Mouse (Mus musculus): Measurements from ENCODE around the gene Cass4. TPM values are rescaled to one million over a fixed set of nuclear protein-coding genes. Genes with fewer than 3 reads are reported as not detected.

Gene Cass4
- polyA plus RNA-seq, 1 experiment from 2014 or later: 0.31 TPM

DNA sequence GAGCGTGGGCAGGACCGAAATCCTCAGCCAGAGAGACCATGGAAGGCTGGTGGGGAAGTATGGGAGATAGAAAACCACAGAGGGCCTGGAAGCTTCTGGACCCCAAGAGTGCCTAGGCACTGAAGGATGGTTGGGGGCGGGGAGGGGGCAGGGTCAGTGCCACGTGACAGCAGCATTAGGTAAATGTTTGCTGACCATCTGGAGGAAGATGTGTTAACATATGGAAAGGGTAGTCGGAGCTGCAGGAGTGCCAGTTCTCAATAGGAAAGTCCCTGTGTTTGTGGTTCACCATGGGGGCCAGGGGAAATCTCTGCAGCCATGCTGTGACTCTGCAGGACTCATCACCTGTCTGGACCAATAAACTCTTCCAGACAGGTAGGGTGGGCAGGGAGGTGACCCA lies 20.3 kb downstream of the Cass4 start:
- Histone ChIP-seq H3K4me2 (replicated peaks) (no peak overlapping the region), H3K27me3 (no peaks in the 10 kb centered on the region), H3K27ac (replicated peaks) (no peak overlapping the region), H3K9ac (replicated peaks) (no peak overlapping the region), H3K36me3 (no peaks in the 10 kb centered on the region), H3K9me3 (no peaks in the 10 kb centered on the region), H3K4me3 (no peak overlapping the region), H3K4me1 (peaks cover 4% of the 10 kb centered on the region; the same call in 1 of the 2 replicates)
- WGBS: 63% methylated on average over 5 of the region's 5 CpGs
- ATAC-seq (ENCODE audit: low FRiP score, low read depth): no peak

DNA sequence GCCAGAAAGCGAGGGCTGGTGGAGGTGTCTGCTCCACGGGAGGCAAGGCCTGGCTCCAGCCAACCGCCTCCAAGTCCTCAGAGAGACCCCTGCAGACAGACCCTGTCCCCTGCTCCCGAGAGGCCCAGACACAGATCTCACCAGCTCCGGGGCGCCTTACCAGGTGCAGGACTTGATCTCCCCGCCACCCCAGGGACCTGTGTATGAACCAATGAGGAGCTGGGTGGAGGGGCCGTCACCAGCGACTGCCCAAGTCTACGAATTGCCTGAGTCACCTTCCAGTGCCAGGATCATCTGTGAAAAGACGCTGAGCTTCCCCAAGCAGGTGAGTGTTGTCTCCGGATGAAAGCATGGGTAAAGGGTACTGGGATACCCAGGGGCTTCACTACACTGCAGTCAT lies 22.6 kb downstream of the Cass4 start:
- Histone ChIP-seq H3K9ac (replicated peaks) (no peak overlapping the region), H3K9me3 (no peaks in the 10 kb centered on the region), H3K27ac (replicated peaks) (no peak overlapping the region), H3K36me3 (no peaks in the 10 kb centered on the region), H3K4me1 (peaks cover 4% of the 10 kb centered on the region; the same call in 1 of the 2 replicates), H3K27me3 (no peaks in the 10 kb centered on the region), H3K4me2 (replicated peaks) (no peak overlapping the region), H3K4me3 (no peak overlapping the region)
- WGBS: 51% methylated on average over 12 of the region's 12 CpGs
- ATAC-seq (ENCODE audit: low FRiP score, low read depth): no peak

DNA sequence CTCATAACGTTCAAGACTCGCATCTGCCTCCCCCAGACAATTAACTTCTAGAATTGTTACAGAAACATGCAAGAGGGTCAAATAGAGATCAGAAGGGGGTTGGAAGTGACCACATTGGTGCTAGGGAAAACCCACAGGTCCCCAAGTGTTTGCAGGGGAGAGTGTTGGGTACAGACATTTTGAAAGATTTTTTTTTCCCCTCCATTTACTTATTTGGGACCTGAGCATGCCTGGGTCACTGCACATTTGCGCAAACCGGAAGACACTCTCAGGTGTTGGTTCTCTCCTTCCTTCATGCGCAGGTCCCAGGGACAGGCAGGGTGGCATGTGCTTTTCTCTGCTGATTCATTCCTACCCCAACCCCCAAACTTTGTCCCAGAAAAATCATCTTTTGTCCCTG lies 23.3 kb downstream of the Cass4 start:
- no peak overlapping the region for H3K9ac ChIP-seq (replicated peaks)
- WGBS: 84% methylated on average over 5 of the region's 5 CpGs
- H3K4me3 ChIP-seq: no peak overlapping the region
- H3K4me1 ChIP-seq: peaks cover 4% of the 10 kb centered on the region; the same call in 1 of the 2 replicates
- no peak for ATAC-seq (ENCODE audit: low FRiP score, low read depth)
- no peaks in the 10 kb centered on the region for H3K27me3 ChIP-seq
- H3K4me2 ChIP-seq (replicated peaks): no peak overlapping the region
- no peak overlapping the region for H3K27ac ChIP-seq (replicated peaks)
- no peaks in the 10 kb centered on the region for H3K36me3 ChIP-seq
- H3K9me3 ChIP-seq: no peaks in the 10 kb centered on the region

DNA sequence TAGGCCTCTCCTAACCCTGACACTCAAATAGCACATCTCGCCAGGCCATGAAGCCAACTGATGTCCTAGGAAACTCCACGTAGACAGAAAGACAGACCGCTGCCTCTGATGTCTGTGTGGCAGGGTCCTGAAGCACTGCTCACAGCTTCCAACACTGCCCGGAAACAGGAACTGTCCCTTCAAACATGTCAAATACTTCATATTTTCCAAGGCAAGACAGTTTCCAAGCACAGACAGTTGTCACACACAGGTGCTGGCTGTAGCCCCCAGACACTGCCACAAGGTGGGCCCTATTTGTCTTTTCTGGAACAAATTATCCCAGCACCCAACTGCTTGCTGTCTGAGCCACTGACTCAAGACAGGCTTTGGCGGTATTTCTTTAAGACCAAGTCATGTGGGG lies 24.6 kb downstream of the Cass4 start:
- H3K36me3 ChIP-seq: no peaks in the 10 kb centered on the region
- ATAC-seq (ENCODE audit: low FRiP score, low read depth): no peak
- 88% methylated on average over 5 of the region's 5 CpGs for WGBS

DNA sequence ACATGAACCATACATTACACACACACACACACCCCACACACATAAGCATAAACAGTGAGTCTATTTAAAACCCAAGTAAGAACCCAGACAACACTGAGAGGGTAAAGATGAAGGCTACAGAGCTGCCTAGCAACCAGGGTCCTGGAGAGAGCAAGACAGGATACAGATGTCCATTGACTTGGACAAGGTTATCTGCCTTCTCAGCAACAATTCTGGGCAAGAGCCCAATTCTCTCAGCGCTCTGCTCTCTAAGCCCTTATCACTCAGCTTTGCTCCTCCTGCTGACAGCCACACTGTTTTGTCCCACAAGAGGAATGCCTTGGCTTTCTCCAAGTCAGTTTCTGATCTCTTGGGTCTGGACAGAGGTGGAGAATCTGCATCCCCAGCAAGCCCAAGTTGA lies 37.0 kb downstream of the Cass4 start:
- Histone ChIP-seq H3K9ac (replicated peaks) (no peak overlapping the region), H3K4me1 (no peaks in the 10 kb centered on the region), H3K9me3 (no peaks in the 10 kb centered on the region), H3K4me2 (replicated peaks) (no peak overlapping the region), H3K27me3 (no peaks in the 10 kb centered on the region), H3K27ac (replicated peaks) (no peak overlapping the region), H3K4me3 (no peak overlapping the region), H3K36me3 (no peaks in the 10 kb centered on the region)
- no peak for ATAC-seq (ENCODE audit: low FRiP score, low read depth)
- WGBS: 82% methylated on average over 1 of the region's 1 CpGs

More for the DNA sequence above, 24.6 kb downstream of the Cass4 start:
- no peaks in the 10 kb centered on the region for H3K4me1 ChIP-seq
- no peak overlapping the region for H3K4me3 ChIP-seq
- no peak overlapping the region for H3K27ac ChIP-seq (replicated peaks)
- no peaks in the 10 kb centered on the region for H3K9me3 ChIP-seq
- H3K4me2 ChIP-seq (replicated peaks): no peak overlapping the region
- H3K9ac ChIP-seq (replicated peaks): no peak overlapping the region
- no peaks in the 10 kb centered on the region for H3K27me3 ChIP-seq

DNA sequence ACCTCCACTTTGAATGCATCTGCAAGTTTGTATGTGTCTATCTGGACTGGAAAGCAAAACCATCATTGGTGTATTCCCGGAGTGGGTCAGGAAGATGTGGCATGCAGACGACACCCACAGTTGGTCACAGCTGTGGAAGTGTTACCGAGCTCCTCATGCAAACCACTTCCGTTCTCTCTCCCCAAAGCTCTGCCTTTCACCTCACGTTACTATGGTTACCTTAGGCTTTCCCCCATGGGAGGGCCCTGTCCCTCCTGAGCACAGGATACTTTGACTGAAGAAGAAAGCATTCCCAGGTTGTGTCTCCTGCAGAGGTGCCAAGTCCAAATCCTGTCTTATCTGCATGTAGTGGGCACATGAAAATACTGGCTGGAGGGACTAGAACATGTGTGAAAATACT lies 40.2 kb downstream of the Cass4 start:
- H3K4me2 ChIP-seq (replicated peaks): no peak overlapping the region
- no peak overlapping the region for H3K4me3 ChIP-seq
- no peaks in the 10 kb centered on the region for H3K4me1 ChIP-seq
- H3K27me3 ChIP-seq: no peaks in the 10 kb centered on the region
- H3K36me3 ChIP-seq: no peaks in the 10 kb centered on the region
- 57% methylated on average over 5 of the region's 5 CpGs for WGBS
- no peak for ATAC-seq (ENCODE audit: low FRiP score, low read depth)
- H3K9ac ChIP-seq (replicated peaks): no peak overlapping the region
- H3K9me3 ChIP-seq: no peaks in the 10 kb centered on the region
- H3K27ac ChIP-seq (replicated peaks): no peak overlapping the region

DNA sequence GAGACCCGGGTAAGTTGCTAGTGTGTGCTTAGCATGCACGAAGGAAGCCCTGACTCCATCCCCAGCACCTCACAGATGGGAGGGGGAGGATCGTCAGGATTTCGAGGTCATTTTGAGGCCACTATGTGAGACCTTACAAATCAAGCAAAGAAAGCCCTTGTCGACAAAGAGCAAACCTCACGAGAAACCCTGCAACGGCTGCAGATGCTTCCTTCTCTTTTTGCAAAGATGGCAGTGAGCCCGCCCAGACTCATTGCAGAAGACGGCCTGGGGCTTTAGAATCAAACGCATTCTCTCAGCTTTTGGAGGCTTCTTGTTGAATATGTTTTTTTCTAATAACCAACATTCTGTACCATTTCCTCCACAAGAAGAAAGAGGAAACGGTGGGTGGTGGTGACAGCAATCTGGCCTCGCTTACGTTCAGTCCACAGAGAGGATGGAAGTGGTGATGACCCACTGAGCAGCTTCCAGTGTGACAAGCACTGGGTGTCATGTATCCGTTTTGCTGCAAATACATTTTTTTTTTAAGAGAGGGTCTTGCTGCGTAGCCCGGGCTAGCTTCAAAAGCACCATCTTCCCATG lies 43.9 kb downstream of the Cass4 start:
- 75% methylated on average over 16 of the region's 16 CpGs for WGBS
- ATAC-seq (ENCODE audit: low FRiP score, low read depth): no peak
- no peak overlapping the region for H3K27ac ChIP-seq (replicated peaks)
- H3K36me3 ChIP-seq: no peaks in the 10 kb centered on the region
- H3K27me3 ChIP-seq: no peaks in the 10 kb centered on the region
- H3K4me1 ChIP-seq: peaks cover 18% of the 10 kb centered on the region
- H3K9me3 ChIP-seq: no peaks in the 10 kb centered on the region
- no peak overlapping the region for H3K9ac ChIP-seq (replicated peaks)
- H3K4me2 ChIP-seq (replicated peaks): no peak overlapping the region
- H3K4me3 ChIP-seq: no peak overlapping the region

DNA sequence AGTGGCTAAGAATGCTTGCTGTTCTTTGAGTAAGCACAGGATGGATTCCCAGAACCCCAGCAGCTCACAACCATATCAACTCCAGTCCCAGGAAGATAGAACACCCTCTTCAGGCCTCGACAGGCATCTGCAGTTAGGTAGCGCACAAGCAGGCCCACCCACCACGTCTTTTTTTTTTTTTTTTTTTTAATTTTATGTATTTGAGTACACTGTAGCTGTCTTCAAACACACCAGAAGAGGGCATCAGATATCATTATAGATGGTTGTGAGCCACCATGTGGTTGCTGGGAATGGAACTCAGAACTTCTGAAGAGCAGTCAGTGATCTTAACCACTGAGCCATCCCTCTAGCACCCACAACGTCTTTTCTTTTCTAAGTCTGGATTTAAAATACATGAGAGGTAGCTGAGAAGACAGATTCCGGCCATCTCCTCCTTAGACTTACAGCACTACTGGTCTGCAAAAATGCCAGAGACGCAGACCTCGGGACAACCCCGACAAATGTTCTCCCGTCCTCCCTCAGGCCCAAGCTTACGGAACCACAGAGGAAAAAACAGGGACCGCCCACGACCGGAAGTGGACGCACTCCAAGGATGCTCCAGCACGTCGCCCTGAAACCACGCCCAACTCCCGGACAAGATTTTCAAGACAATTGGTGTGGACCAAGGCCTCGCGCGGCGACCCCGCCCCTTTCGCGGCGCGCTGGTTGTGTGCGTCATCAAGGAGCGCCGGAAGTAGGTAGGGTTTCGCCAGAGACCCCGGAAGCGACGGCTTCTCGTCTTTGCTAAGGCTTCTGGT lies 46.4 kb downstream of the Cass4 start, which contains the start of gene Rtf2:
Gene Rtf2, plus strand, starts transcription at position 714 of the 797 bp plus-strand sequence.
- Histone ChIP-seq H3K9ac (replicated peaks) (peak within 1 kb of the TSS; percentile 76), H3K4me1 (peaks cover 18% of the 10 kb centered on the region), H3K4me3 (peak within 1 kb of the TSS; percentile 70), H3K27ac (replicated peaks) (peak within 1 kb of the TSS; percentile 46; the same call in 1 of the 2 replicates), H3K9me3 (no peaks in the 10 kb centered on the region), H3K4me2 (replicated peaks) (peak within 1 kb of the TSS; percentile 96), H3K27me3 (no peaks in the 10 kb centered on the region), H3K36me3 (peaks cover 1% of the 10 kb centered on the region)
- 3% methylated on average over 35 of the region's 35 CpGs for WGBS
- ATAC-seq (ENCODE audit: low FRiP score, low read depth): peak; percentile 99

DNA sequence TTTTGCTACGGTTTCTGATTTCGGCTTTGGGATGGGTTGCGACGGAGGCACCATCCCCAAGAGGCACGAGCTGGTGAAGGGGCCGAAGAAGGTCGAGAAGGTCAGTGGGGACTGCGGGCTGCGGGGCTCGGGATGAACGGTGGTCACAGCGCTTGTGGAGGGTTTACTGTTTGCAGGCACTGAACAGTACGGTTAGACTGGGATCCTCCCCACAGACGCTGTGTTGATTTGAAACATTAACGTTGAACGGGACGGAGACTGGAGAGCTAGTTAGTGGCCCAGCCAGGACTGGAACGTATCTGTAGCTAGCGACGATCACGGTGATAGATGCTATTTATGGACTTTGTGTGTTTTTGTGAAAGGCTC lies 47.0 kb downstream of the Cass4 start:
- ATAC-seq (ENCODE audit: low FRiP score, low read depth): peak; percentile 66
- H3K27ac ChIP-seq (replicated peaks): no peak overlapping the region
- H3K36me3 ChIP-seq: peaks cover 7% of the 10 kb centered on the region
- peak overlapping the region; percentile 70 for H3K4me3 ChIP-seq
- H3K9me3 ChIP-seq: no peaks in the 10 kb centered on the region
- peak overlapping the region; percentile 76 for H3K9ac ChIP-seq (replicated peaks)
- 2% methylated on average over 21 of the region's 21 CpGs for WGBS
- no peaks in the 10 kb centered on the region for H3K27me3 ChIP-seq
- H3K4me2 ChIP-seq (replicated peaks): peak overlapping the region; percentile 96
- H3K4me1 ChIP-seq: peaks cover 18% of the 10 kb centered on the region

DNA sequence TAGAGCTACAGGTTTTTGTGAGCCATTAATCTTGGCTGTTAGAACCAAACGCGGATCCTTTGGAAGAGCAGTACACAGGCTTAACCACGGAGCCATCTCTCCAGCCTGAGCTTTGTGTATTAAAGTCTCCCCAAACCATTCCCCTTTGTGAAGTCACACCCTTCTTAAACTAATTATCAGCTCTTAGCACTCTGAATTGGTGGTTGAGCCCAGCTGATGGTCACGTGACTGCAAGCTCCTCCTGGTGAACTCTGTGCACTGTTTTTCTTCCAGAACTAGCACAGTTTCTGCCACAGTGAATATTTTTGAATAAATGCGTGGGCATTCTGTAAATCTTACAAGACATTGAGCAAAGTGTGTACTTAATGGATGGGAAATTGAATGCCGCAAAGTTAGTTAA lies 47.6 kb downstream of the Cass4 start:
- H3K27me3 ChIP-seq: no peaks in the 10 kb centered on the region
- H3K36me3 ChIP-seq: peaks cover 12% of the 10 kb centered on the region
- WGBS: 34% methylated on average over 6 of the region's 6 CpGs
- no peak overlapping the region for H3K27ac ChIP-seq (replicated peaks)
- no peak for ATAC-seq (ENCODE audit: low FRiP score, low read depth)
- peaks cover 18% of the 10 kb centered on the region for H3K4me1 ChIP-seq
- peak overlapping the region; percentile 76 for H3K9ac ChIP-seq (replicated peaks)
- H3K4me3 ChIP-seq: peak overlapping the region; percentile 70
- H3K4me2 ChIP-seq (replicated peaks): peak overlapping the region; percentile 96
- no peaks in the 10 kb centered on the region for H3K9me3 ChIP-seq

DNA sequence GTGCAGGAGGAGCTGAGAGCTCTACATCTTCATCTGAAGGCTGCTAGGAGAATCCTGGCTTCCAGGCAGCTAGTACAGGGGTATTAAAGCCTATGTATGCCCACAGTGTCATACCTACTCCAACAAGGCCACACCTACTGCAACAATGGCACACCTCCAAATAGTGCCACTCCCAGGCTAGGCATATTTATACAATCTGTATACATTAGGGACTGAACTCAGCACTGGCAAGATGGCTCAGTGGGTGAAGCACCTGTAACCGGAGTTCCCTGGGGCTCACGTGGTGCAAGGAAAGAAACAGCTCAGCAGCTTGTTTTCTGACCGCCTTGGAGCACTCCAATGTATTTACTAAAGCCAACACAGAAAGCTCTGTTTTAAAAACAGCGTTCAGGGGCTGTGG lies 52.0 kb downstream of the Cass4 start:
- H3K36me3 ChIP-seq: peaks cover 57% of the 10 kb centered on the region
- H3K4me2 ChIP-seq (replicated peaks): no peak overlapping the region
- no peaks in the 10 kb centered on the region for H3K27me3 ChIP-seq
- H3K27ac ChIP-seq (replicated peaks): no peak overlapping the region
- peaks cover 13% of the 10 kb centered on the region for H3K4me1 ChIP-seq
- ATAC-seq (ENCODE audit: low FRiP score, low read depth): no peak
- no peaks in the 10 kb centered on the region for H3K9me3 ChIP-seq
- WGBS: 92% methylated on average over 4 of the region's 4 CpGs
- H3K9ac ChIP-seq (replicated peaks): no peak overlapping the region
- H3K4me3 ChIP-seq: no peak overlapping the region

DNA sequence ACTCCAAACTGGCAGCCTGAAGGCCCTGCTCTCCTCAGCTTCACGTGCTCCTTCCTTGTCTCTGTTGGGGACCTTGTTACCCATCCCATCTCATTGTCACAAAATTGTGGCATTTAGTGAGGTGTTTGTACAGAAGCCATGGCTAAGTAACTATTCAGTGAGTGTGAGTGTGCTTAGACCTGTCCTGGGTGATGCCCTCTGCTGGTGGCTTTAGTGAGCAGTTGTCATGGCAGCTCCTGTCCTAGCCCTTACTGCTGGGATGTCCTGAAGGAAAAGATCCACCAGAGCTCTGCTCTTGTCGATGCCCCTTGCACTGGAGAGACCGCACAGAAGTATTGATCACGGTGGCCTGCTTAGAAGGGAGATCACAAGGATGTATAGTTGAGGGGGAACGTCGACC lies 53.7 kb downstream of the Cass4 start:
- 93% methylated on average over 6 of the region's 6 CpGs for WGBS
- Histone ChIP-seq H3K4me3 (no peak overlapping the region), H3K36me3 (peaks cover 72% of the 10 kb centered on the region), H3K9ac (replicated peaks) (no peak overlapping the region), H3K27ac (replicated peaks) (no peak overlapping the region), H3K4me1 (no peaks in the 10 kb centered on the region), H3K27me3 (no peaks in the 10 kb centered on the region), H3K9me3 (no peaks in the 10 kb centered on the region), H3K4me2 (replicated peaks) (no peak overlapping the region)
- ATAC-seq (ENCODE audit: low FRiP score, low read depth): no peak

Measured in midbrain, embryonic 12.5 days (tissue).